8 mouse cellular contexts compared by ENCODE assay signal in genomic region chr3:149381559-149382245, GRCm38 (mm10).
DNase-seq lines count a peak whose midpoint lies in the region; ATAC-seq and TF ChIP-seq lines count a peak whose summit lies in the region.
"Had no signal": no experiment of that assay in that cellular context is flagged by ENCODE, and none has a peak within 500 bp of the region (broad histone marks: within the 10 kb centered on the region; RNA-seq: fewer than 3 reads in every experiment).

No protein-coding gene starts in this region.

- H3K27me3 ChIP-seq in kidney, embryonic 16.5 days (ENCODE audit: insufficient read depth, low read length) = no peaks in the 10 kb centered on the region

- ATAC-seq in kidney, embryonic 16.5 days (ENCODE audit: low FRiP score, low TSS enrichment) = no peak; the same call in 1 of the 2 replicates

- peak; percentile 8 for DNase-seq in kidney, adult 11 months
- DNase-seq in brain, embryonic 14.5 days (ENCODE audit: low read depth) = peak; percentile 93
- peak; percentile 43 for DNase-seq in heart, postnatal 4 days
- DNase-seq in lung, postnatal 14 days = peak; percentile 74
- no peak for DNase-seq in thymus, postnatal 14 days
- no peak for DNase-seq in B cell, adult 2 months

- H3K4me1 ChIP-seq in kidney, embryonic 16.5 days (ENCODE audit: insufficient read depth, low read length) = no peaks in the 10 kb centered on the region

- H3K36me3 ChIP-seq in kidney, embryonic 16.5 days (ENCODE audit: insufficient read depth, low read length) = no peaks in the 10 kb centered on the region

- H3K27ac ChIP-seq in kidney, embryonic 16.5 days (ENCODE audit: low read length) = no peak overlapping the region
- H3K27ac ChIP-seq: macrophage had no signal

- no peak for TF ChIP-seq CTCF in brain, embryonic 14.5 days (IDR thresholded peaks at IDR 0.05; ENCODE audit: borderline replicate concordance, extremely low read depth, insufficient read depth, insufficient read length)

- H3K9ac ChIP-seq in kidney, embryonic 16.5 days (replicated peaks; ENCODE audit: low read length) = no peak overlapping the region

- H3K4me3 ChIP-seq in kidney, embryonic 16.5 days (ENCODE audit: low read length) = no peak overlapping the region

- 82% methylated on average over 10 of the region's 10 CpGs for WGBS in kidney, embryonic 16.5 days

- H3K9me3 ChIP-seq in kidney, embryonic 16.5 days (ENCODE audit: low read length) = no peaks in the 10 kb centered on the region

- no peak for TF ChIP-seq POLR2A in brain, embryonic 14.5 days (IDR thresholded peaks at IDR 0.05; ENCODE audit: borderline replicate concordance, extremely low read depth, insufficient read depth, insufficient read length, poor library complexity, severe bottlenecking)

- no peak overlapping the region for H3K4me2 ChIP-seq in kidney, embryonic 16.5 days (replicated peaks; ENCODE audit: low read depth, low read length)

Comparison
In these comparisons a context has a peak if more than half of its experiments do, and no peak if none do; other contexts are left out.
1. DNase-seq: peak in kidney, adult 11 months (single experiment), brain, embryonic 14.5 days (single experiment), heart, postnatal 4 days (single experiment) and lung, postnatal 14 days (single experiment); none in thymus, postnatal 14 days (single experiment) and B cell, adult 2 months (0 of 2).